Mouse (Mus musculus) limb, embryonic 11.5 days (tissue): ENCODE results near the gene Fgfr2. TPM values are rescaled to one million over a fixed set of nuclear protein-coding genes. Genes with fewer than 3 reads are reported as not detected.

Experiments used
- ATAC-seq: fragments of 200-750 bp; cut with Nextera tagmentation; 2 replicates; pipeline ENCODE4 v1.8.0; 2017; ENCODE audit warnings: low read depth; ENCODE audit not compliant: insufficient number of reproducible peaks, low FRiP score, low TSS enrichment
- DNase-seq: peaks from one replicate; pipeline ENCODE4 v3.0.0-alpha.2; 2015; ENCODE audit warnings: low spot score
- H3K27ac ChIP-seq: fragments of 300-500 bp; sonication (generic); replicated peaks from 2 replicates; pipeline ENCODE4 v1.5.1; 2014; ENCODE audit warnings: low read depth, mild to moderate bottlenecking, low read length
- H3K27me3 ChIP-seq: fragments of 300-500 bp; sonication (generic); 2 replicates; pipeline ENCODE4 v1.6.1; 2014; ENCODE audit warnings: mild to moderate bottlenecking, low read length, mixed read lengths; ENCODE audit not compliant: control insufficient read depth, insufficient read depth
- H3K36me3 ChIP-seq: fragments of 300-500 bp; sonication (generic); 2 replicates; pipeline ENCODE4 v1.6.1; 2014; ENCODE audit warnings: mild to moderate bottlenecking, low read length, moderate library complexity, mixed read lengths; ENCODE audit not compliant: control insufficient read depth, insufficient read depth
- H3K4me1 ChIP-seq: fragments of 300-500 bp; sonication (generic); 2 replicates; pipeline ENCODE4 v1.6.1; 2014; ENCODE audit warnings: low read length, mixed read lengths; ENCODE audit not compliant: control insufficient read depth, insufficient read depth
- H3K4me2 ChIP-seq: fragments of 300-500 bp; sonication (generic); 2 replicates; pipeline ENCODE4 v1.6.1; 2014; ENCODE audit warnings: low read depth, mild to moderate bottlenecking, moderate library complexity; ENCODE audit not compliant: severe bottlenecking
- H3K4me3 ChIP-seq: fragments of 300-500 bp; sonication (generic); 2 replicates; pipeline ENCODE4 v1.5.1; 2014; ENCODE audit warnings: low read depth, low read length
- H3K9ac ChIP-seq: fragments of 300-500 bp; sonication (generic); 2 replicates; pipeline ENCODE4 v1.6.1; 2014; ENCODE audit warnings: mild to moderate bottlenecking, low read length
- H3K9me3 ChIP-seq: fragments of 300-500 bp; sonication (generic); 2 replicates; pipeline ENCODE4 v1.6.1; 2016; ENCODE audit warnings: low read length; ENCODE audit not compliant: control insufficient read depth
- WGBS: fragments of 180-500 bp; shearing (Covaris S2); extraction: QIAGEN DNeasy Blood & Tissue Kit; methylation state at CpG from one replicate; pipeline ENCODE4 v1.1.7; 2014; 5-methylcytosine and 5-hydroxymethylcytosine counted together
- polyA plus RNA-seq: library from polyadenylated mRNA; unstranded; fragments of >200 nt; fragmentation: Nextera tagmentation; extraction: Ambion mirVana; gene quantifications from 2 replicates; pipeline ENCODE4 v1.2.1, GENCODE M21; 2014

The Fgfr2 gene
- polyA plus RNA-seq, 1 experiment from 2014 or later = 60.1 TPM

DNA sequence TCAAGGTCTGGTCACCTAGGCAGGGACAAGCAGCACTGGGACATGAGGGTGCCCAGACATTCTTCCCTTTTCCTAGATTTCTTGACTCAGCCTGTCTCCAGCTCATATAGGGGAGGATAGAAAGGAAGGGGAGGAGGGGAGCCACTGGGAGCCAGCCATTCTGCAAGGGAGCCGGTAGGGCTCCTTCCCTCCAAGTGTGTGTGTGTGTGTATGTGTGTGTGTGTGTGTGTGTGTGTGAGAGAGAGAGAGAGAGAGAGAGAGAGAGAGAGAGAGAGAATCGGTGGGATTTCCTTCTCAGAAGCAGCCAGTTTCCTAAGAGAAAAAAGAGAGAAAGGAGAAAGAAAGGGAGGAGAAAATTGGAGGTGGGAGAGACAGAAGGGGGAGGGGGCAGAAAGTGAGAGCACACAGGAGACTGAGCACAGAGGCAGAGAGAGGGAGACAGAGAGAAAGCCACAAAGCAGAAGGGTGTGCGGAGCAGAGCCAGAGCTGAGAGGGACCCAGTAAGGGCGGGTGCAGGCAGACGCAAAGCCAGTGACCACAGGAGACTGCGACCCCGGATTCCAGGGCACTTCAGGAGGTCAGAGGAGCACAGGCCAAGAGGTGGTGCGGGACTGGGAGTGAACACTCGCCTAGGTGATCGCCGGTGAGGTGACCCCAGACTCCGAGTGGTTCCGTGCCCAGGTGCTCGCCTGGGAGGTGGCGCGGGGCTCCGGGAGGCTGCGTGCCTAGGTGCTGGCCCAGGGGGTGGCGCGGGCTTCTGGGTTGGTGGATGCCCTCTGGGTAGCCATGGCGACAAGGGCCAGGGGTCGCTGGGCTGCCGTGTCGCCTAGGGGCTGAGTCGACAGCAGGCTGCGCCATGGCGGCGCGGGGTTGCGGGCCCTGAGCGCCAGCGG, 1156.9 kb downstream of the Fgfr2 start, which contains the start of gene Gpr26:
Gpr26 (plus strand) TSS at position 438 of the 893 bp plus-strand sequence.
- WGBS = 3% methylated on average over 32 of the region's 32 CpGs
- Histone ChIP-seq H3K4me3 (peak within 1 kb of the TSS; percentile 5; the same call in 1 of the 2 replicates), H3K4me1 (peaks cover 4% of the 10 kb centered on the region; the same call in 1 of the 2 replicates), H3K27me3 (peaks cover 39% of the 10 kb centered on the region), H3K9ac (no peak within 1 kb of the TSS), H3K9me3 (no peaks in the 10 kb centered on the region), H3K36me3 (no peaks in the 10 kb centered on the region), H3K27ac (no peak within 1 kb of the TSS), H3K4me2 (peak within 1 kb of the TSS; percentile 48)
- 0 out of 2 replicates have a peak, but pooled peaks have one; percentile 26 for ATAC-seq
- no peak for DNase-seq

GRCm38 (mm10) chr7:131960551-131960950, 1162.6 kb downstream of the Fgfr2 start:
- DNase-seq (peak; percentile 89), ATAC-seq (no peak)
- Histone ChIP-seq H3K4me3 (no peak overlapping the region), H3K36me3 (no peaks in the 10 kb centered on the region), H3K4me1 (no peaks in the 10 kb centered on the region), H3K4me2 (no peak overlapping the region), H3K27ac (no peak overlapping the region), H3K9me3 (no peaks in the 10 kb centered on the region), H3K9ac (no peak overlapping the region), H3K27me3 (peaks cover 9% of the 10 kb centered on the region)
- WGBS = 26% methylated on average over 6 of the region's 6 CpGs

GRCm38 (mm10) chr7:131958705-131959104, 1164.4 kb downstream of the Fgfr2 start:
- H3K4me1 ChIP-seq = no peaks in the 10 kb centered on the region
- H3K4me3 ChIP-seq = no peak overlapping the region
- DNase-seq = no peak
- no peak overlapping the region for H3K27ac ChIP-seq
- WGBS = 77% methylated on average over 1 of the region's 1 CpGs
- no peaks in the 10 kb centered on the region for H3K36me3 ChIP-seq
- H3K27me3 ChIP-seq = no peaks in the 10 kb centered on the region
- no peak overlapping the region for H3K4me2 ChIP-seq
- no peaks in the 10 kb centered on the region for H3K9me3 ChIP-seq
- no peak overlapping the region for H3K9ac ChIP-seq
- no peak for ATAC-seq

DNA sequence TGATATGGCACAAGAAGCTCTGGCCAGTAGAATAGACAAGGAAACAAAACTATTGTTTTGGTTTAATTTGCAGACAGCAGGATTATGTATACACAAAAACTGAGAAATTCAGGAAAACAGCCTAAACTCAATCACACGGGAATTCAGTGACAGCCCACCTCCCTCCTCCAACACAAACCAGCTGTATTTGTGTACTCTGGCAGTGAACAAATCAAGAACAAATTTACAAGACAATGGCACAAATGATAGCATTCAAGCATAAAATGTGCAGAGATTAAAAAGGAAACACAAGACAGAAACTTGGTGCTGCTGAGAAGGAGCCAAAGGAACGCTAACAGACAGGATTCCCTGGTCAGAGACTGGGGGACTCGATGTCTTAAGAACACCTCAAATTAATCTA, 1169.7 kb downstream of the Fgfr2 start:
- no peaks in the 10 kb centered on the region; the same call in 1 of the 2 replicates for H3K27me3 ChIP-seq
- 83% methylated on average over 3 of the region's 3 CpGs for WGBS
- no peaks in the 10 kb centered on the region for H3K36me3 ChIP-seq
- H3K4me2 ChIP-seq = no peak overlapping the region
- DNase-seq (no peak), ATAC-seq (no peak)
- no peak overlapping the region for H3K9ac ChIP-seq
- H3K4me1 ChIP-seq = no peaks in the 10 kb centered on the region
- H3K4me3 ChIP-seq = no peak overlapping the region
- H3K27ac ChIP-seq = no peak overlapping the region
- H3K9me3 ChIP-seq = no peaks in the 10 kb centered on the region

DNA sequence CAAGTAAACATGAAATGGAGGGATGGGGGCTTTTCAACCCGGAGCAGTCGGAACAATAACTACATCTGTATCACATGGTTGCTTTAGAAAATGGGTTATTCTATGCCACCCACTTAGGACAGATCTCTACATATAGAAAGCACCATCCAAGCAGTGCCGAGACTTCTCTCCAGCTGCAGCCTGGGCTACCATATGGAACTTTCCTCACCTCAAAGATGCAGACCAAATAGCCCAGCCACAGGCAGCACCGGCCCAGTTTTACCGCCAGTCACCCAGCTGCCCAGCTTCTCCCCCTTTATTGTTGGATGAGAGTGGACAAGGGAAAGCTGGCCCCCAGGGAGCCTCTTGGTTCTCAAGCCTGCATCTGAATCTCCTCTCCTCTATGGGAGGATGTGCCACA, 1172.0 kb downstream of the Fgfr2 start:
- no peaks in the 10 kb centered on the region for H3K9me3 ChIP-seq
- H3K4me1 ChIP-seq = no peaks in the 10 kb centered on the region
- H3K9ac ChIP-seq = no peak overlapping the region
- WGBS = 72% methylated on average over 5 of the region's 5 CpGs
- no peaks in the 10 kb centered on the region for H3K36me3 ChIP-seq
- no peak overlapping the region for H3K4me3 ChIP-seq
- no peak for ATAC-seq
- DNase-seq = no peak
- no peak overlapping the region for H3K27ac ChIP-seq
- H3K4me2 ChIP-seq = no peak overlapping the region
- no peaks in the 10 kb centered on the region; the same call in 1 of the 2 replicates for H3K27me3 ChIP-seq

- Histone ChIP-seq H3K36me3 (no peaks in the 10 kb centered on the region), H3K4me1 (no peaks in the 10 kb centered on the region), H3K9ac (no peak overlapping the region), H3K27me3 (no peaks in the 10 kb centered on the region), H3K4me2 (no peak overlapping the region), H3K27ac (no peak overlapping the region), H3K9me3 (no peaks in the 10 kb centered on the region), H3K4me3 (no peak overlapping the region)
- ATAC-seq (no peak), DNase-seq (no peak)
- WGBS = 84% methylated on average over 3 of the region's 3 CpGs
These were observed 1185.5 kb downstream of the Fgfr2 start for GRCm38 (mm10) chr7:131937611-131938010.

GRCm38 (mm10) chr7:131927288-131928050, 1195.7 kb downstream of the Fgfr2 start:
- H3K9ac ChIP-seq = no peak overlapping the region
- H3K36me3 ChIP-seq = no peaks in the 10 kb centered on the region
- ATAC-seq (no peak), DNase-seq (no peak)
- no peaks in the 10 kb centered on the region for H3K27me3 ChIP-seq
- H3K4me3 ChIP-seq = no peak overlapping the region
- H3K27ac ChIP-seq = no peak overlapping the region
- H3K4me1 ChIP-seq = peaks cover 7% of the 10 kb centered on the region
- no peak overlapping the region for H3K4me2 ChIP-seq
- H3K9me3 ChIP-seq = no peaks in the 10 kb centered on the region
- 44% methylated on average over 9 of the region's 9 CpGs for WGBS

DNA sequence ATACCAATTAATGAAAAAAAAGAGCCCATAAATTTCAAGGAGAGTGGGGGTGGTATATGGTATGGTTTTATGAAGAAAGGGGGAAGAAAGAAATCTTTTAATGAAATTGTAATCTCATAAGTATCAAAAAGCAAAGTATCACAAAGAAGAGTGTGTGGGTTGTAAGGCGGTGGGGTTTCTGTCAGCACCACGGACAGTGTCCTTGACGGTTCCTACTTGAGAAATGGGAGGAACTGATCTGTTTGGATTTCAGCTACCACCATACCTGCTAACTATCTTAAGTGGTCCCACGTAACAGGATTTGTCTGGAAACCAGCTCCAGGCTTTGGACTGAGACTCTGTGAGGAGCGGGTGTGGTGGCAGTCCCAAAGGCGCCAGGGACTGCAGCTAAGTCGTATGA, 1205.8 kb downstream of the Fgfr2 start:
- H3K36me3 ChIP-seq = no peaks in the 10 kb centered on the region
- no peaks in the 10 kb centered on the region for H3K9me3 ChIP-seq
- ATAC-seq (no peak), DNase-seq (peak; percentile 73)
- H3K9ac ChIP-seq = no peak overlapping the region
- H3K4me1 ChIP-seq = no peaks in the 10 kb centered on the region
- no peak overlapping the region for H3K4me2 ChIP-seq
- no peak overlapping the region for H3K27ac ChIP-seq
- H3K27me3 ChIP-seq = no peaks in the 10 kb centered on the region
- H3K4me3 ChIP-seq = no peak overlapping the region
- 48% methylated on average over 7 of the region's 7 CpGs for WGBS
